Mouse (Mus musculus) G1E (cell line): Measurements from ENCODE around the gene Serf2.

Source experiments
- CTCF ChIP-seq: IDR thresholded peaks from 2 replicates; pipeline ENCODE4 v1.5.1; 2012; ENCODE audit warnings: low read depth, low read length, inconsistent platforms, mixed read lengths
- GATA1 ChIP-seq: IDR thresholded peaks from 2 replicates; pipeline ENCODE4 v1.6.1; 2012; ENCODE audit warnings: borderline replicate concordance, low read length, inconsistent platforms, mixed read lengths
- POLR2AphosphoS5 ChIP-seq: IDR thresholded peaks from 2 replicates; pipeline ENCODE4 v1.6.1; 2012; ENCODE audit warnings: low read depth, low read length, inconsistent platforms; ENCODE audit not compliant: insufficient replicate concordance
- TAL1 ChIP-seq: conservative IDR thresholded peaks from 2 replicates; pipeline ENCODE4 v1.6.1; 2012; ENCODE audit warnings: low read depth, low read length, inconsistent platforms, mixed read lengths

DNA sequence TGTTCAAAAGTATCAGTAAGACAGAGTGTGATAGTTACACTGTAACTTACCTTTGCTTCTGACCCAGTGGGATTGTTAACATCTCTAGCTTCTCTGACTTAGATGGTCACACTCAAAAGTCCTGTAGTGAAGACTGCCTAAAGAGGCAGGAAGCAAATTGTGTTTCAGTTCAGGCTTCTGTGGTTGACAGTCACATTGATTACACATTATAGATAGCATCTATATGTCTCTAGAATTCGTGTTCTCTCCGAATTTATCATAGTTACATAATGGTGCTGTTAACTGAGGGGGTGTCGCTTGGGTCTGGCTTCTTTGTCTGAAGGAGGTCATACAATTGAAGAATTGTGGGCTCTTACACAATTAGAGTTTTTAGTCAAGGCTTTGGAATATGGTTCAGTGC is 33.9 kb upstream of the Serf2 start:
- TF ChIP-seq GATA1 (no peak), CTCF (no peak), POLR2AphosphoS5 (no peak), TAL1 (no peak)
